Mouse (Mus musculus) T-cell, adult 2 months (primary cell): ENCODE results near the gene Sdk2.
A peak's percentile ranks its signal among the peaks of the same experiment; 100 is the strongest.

Experiments used
- DNase-seq: peaks from one replicate; pipeline ENCODE4 v3.0.0; 2022; ENCODE audit warnings: low spot score

The Sdk2 gene

GRCm38 (mm10) chr11:113764132-113764849 is 302.6 kb downstream of the Sdk2 start:
- DNase-seq = no peak

- DNase-seq = no peak
Observed at GRCm38 (mm10) chr11:113763449-113763848, 303.4 kb downstream of the Sdk2 start.

- DNase-seq = no peak
Observed at GRCm38 (mm10) chr11:113762136-113762797, 304.6 kb downstream of the Sdk2 start.

- DNase-seq = no peak
Observed at GRCm38 (mm10) chr11:113761646-113762045, 305.2 kb downstream of the Sdk2 start.

GRCm38 (mm10) chr11:113760476-113760875 is 306.4 kb downstream of the Sdk2 start:
- no peak for DNase-seq

GRCm38 (mm10) chr11:113758851-113759250 is 308.0 kb downstream of the Sdk2 start:
- no peak for DNase-seq

GRCm38 (mm10) chr11:113756578-113756977 is 310.3 kb downstream of the Sdk2 start:
- DNase-seq = no peak

- DNase-seq = no peak
Observed at GRCm38 (mm10) chr11:113755878-113756277, 311.0 kb downstream of the Sdk2 start.

- DNase-seq = no peak
Observed at GRCm38 (mm10) chr11:113754845-113755244, 312.0 kb downstream of the Sdk2 start.

GRCm38 (mm10) chr11:113752685-113753430 is 314.0 kb downstream of the Sdk2 start:
- DNase-seq = no peak

- no peak for DNase-seq
Observed at GRCm38 (mm10) chr11:113752158-113752661, 314.6 kb downstream of the Sdk2 start.

- DNase-seq = peak; percentile 80
Observed at GRCm38 (mm10) chr11:113751484-113752084, 315.3 kb downstream of the Sdk2 start, which contains the start of gene Cdc42ep4. Cdc42ep4 (minus strand) TSS chr11:113751881.

GRCm38 (mm10) chr11:113750571-113751483 is 316.0 kb downstream of the Sdk2 start:
- DNase-seq = peak; percentile 57

- no peak for DNase-seq
Observed at GRCm38 (mm10) chr11:113749749-113750351, 317.0 kb downstream of the Sdk2 start.

GRCm38 (mm10) chr11:113748797-113749521 is 317.9 kb downstream of the Sdk2 start:
- no peak for DNase-seq

- DNase-seq = no peak
Observed at GRCm38 (mm10) chr11:113747725-113748380, 319.0 kb downstream of the Sdk2 start.

GRCm38 (mm10) chr11:113747056-113747455 is 319.8 kb downstream of the Sdk2 start:
- DNase-seq = peak; percentile 15

GRCm38 (mm10) chr11:113745961-113746360 is 320.9 kb downstream of the Sdk2 start:
- no peak for DNase-seq

- no peak for DNase-seq
Observed at GRCm38 (mm10) chr11:113742998-113743397, 323.8 kb downstream of the Sdk2 start.
